Mouse (Mus musculus) liver, adult 2 months (tissue): ENCODE results near the gene Cpne6.

Experiments used
- CTCF ChIP-seq: fragments of 200-500 bp; IDR thresholded peaks from 2 replicates; pipeline ENCODE4 v1.5.1; 2011; ENCODE audit warnings: low read depth, low read length, control low read depth
- POLR2A ChIP-seq: fragments of 200-500 bp; IDR thresholded peaks from 2 replicates; pipeline ENCODE4 v1.6.1; 2011; ENCODE audit warnings: low read length, control low read depth; ENCODE audit not compliant: insufficient read depth; ENCODE audit errors: extremely low read depth

- TF ChIP-seq POLR2A (no peak), CTCF (no peak)
These were observed 8.7 kb downstream of the Cpne6 start for GRCm38 (mm10) chr14:55518897-55519296.
